Mouse (Mus musculus) skeletal muscle tissue, adult 2 months (tissue): ENCODE measurements around the gene Ncapd3.

Source experiments
- DNase-seq: peaks from one replicate; pipeline ENCODE4 v3.0.0-alpha.2; 2012; ENCODE audit warnings: low read depth, low spot score

The Ncapd3 gene

DNA sequence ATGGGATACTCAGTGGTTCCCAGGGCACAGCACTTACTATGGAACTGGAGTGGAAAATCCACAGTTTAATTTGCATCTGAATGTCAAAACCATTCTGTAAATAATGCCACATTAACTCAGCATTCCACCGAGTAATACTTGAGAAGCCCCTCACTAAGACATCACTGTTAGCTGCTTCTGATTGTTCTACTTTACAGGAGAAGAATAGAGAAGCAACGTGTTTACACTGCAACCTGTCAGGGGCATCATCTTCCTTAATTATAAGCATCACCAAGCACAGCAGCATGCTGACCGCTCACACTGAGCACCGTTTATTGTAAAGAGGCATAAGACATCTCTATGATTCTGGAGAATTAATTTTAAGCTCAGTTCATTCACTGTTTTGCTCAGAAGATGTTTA lies 93.0 kb downstream of the Ncapd3 start:
- DNase-seq: no peak

DNA sequence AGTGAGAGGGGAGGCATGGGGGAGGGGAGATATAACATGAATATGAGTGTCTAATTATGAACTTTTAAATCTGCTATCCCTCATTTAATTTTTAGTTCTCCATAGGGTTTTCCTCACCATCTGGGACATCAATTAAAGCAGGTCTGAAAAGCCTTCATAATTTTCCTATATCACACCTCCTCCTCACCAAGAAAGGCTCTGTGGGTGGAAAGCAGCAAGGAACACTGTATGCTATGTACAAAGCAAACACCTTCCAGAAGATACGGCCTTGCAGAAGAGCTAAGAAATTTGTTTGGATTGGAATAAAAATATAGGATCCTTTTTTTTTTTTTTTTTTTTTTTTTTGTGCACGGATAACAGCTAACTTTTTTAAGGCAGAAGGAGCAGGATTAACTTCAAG lies 94.0 kb downstream of the Ncapd3 start:
- DNase-seq: no peak

DNA sequence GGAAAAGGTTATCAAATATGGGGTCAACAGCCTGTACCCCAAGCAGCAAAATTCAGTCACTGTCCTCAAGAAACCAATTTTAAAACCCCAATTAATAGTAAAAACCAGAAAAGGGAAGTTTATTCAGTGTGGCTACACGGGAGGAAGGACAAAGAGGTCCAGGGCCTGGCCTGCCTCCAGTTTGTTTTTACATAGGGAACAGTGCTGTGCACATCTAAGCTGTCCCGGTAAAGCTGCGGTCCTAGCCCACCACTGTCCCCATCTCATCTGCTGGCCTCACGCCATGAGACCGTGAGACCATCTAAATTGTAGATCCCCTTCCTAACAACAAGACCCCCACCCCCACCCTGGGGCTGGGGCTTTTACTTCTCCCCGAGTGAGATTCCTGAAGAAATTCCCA lies 95.5 kb downstream of the Ncapd3 start:
- DNase-seq: no peak

DNA sequence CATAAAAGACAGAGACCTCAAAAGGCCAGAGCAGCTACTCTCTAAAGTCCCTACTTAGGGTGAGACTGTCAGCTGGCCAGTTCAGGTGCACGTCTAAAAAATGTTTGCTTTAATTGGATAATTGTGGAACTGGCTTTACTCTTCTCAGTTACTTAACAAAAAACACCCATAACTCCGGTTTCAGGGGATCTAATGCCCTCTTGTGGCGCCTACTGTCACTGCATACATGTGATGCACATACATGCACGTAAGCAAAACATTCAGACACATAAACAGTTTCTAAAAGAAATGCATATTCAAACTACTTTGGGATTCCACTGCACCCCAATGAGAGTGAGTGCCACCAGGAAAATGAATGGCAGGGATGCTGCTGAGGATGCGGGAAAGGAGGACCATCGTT lies 96.6 kb downstream of the Ncapd3 start:
- DNase-seq: no peak

DNA sequence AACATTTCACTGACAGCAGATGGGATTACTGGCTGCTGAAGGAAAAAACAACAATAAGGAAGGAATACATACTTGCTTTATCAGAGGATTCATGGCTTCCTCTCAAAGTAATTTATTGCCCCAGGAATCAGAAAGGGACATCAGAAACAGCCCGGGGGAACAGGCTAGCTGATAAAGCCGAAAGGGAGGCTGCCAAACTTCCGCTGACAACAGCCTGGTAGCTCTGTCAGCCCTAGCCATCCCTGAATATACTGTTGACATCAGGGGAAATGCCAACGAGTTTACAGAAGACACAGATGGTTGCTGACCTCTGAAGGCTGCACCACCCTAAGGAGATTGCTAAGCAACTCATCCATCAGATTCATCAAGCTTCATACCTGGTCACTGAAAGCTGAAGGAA lies 98.7 kb downstream of the Ncapd3 start:
- DNase-seq: no peak

DNA sequence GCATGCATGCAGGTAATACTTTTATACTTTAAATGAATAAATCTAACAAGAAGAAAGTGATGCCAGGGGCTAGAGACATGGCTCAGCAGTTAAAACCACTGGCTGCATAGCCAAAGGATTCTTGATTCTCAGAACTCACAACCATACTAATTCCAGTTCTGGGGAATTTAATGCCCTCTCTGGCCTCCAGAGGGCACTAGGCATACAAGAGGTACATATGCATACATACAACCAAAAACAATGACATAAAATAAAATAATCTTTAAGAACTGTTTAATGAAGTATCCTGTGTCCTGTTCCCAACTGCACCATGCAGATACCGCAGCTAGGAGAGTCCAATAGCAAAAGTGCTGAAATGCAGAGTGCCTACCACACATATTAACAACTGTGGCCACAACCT lies 104.4 kb downstream of the Ncapd3 start:
- no peak for DNase-seq

DNA sequence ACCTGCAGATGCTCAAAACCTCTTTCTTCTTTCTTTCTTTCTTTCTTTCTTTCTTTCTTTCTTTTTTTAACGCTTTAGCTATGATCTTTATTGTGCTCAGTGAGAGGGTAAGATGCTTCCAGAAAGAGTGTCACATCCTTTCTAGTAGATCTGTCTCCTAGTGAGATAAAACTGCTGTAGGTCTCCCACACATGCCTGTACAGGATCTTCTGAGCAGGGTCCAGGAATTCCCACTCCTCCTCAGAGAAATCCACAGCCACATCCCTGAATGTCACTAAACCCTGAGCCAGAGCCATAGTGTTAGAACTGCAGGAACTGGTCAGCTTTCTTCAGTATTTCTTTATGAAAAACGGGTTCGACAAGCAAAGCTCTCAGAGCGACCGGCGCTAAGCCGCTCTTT lies 105.4 kb downstream of the Ncapd3 start:
- no peak for DNase-seq

DNA sequence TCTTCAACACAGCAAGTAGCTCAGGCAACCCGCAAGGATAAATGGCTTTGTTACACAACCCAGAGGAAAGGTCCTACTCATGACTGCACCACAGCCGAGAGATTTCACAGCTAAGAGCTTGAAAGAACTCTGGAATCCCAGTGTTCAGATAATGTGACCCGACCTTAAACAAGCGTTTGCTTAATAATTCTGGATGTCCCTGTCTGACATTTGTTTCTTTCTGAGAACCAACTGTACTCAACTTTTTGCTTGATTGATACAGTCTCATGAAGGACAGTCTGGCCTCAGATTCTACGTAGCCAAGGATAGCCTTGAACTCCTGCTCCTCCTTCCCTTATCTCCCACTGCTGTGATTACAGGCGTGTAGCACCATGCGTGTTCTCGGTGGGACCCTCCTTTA lies 106.7 kb downstream of the Ncapd3 start:
- DNase-seq: no peak

DNA sequence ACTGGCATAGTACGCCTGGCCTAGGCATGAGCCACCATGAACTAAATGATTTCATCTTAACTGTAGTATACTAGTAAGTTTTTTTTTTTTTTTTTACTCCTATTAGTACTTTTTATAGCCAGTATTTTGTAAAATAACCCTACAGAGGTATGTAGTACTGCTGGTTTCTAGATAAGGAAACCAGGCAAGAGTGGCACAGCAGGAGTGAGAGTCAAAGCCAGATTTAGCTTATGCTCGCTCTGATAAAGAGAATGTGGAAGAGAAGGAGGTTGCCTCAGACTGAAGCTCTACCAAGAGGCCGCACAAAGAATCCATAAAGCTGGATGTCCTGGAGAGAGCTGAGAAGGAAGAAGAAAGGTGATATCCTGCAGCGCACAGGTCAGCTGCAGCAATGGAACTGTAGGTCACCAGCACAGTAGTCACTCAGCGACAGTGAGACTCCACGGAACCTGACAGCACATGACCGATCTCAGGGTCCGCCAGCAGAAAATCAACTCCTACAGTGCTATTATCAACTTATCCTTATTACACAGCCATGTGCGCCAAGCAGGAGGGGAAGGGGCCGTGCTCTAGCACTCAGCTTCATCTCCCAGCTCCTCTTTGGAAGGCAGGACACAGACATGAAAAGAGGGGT lies 110.6 kb downstream of the Ncapd3 start:
- no peak for DNase-seq

DNA sequence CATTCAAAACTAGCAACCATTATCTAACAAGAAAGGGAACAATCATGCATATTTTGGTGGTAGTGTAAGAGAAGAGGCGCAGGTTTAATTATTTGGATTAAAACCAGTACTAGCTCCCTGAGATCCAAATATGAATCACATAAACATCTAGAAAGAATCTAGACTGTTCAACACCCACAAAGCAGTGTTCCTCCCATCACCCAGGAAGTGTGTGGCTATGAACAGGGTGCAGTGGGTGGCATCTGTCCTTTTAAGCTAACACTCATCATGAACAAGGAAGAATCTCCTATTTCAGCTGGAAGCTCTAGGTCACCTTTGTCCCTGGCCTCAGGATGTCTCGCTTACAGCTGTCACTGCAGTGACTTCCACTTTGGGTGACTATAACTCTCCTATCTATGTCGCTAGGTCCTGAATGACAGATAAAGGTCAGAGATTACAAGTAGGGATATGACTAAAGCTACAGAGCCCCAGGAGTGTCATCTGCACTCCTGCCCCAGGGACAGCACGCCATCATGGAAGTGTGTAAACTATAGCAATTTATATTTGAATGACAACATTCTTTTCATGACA lies 114.4 kb downstream of the Ncapd3 start:
- DNase-seq: no peak
